11 mouse cellular contexts compared by ENCODE assay signal in the genomic region with DNA sequence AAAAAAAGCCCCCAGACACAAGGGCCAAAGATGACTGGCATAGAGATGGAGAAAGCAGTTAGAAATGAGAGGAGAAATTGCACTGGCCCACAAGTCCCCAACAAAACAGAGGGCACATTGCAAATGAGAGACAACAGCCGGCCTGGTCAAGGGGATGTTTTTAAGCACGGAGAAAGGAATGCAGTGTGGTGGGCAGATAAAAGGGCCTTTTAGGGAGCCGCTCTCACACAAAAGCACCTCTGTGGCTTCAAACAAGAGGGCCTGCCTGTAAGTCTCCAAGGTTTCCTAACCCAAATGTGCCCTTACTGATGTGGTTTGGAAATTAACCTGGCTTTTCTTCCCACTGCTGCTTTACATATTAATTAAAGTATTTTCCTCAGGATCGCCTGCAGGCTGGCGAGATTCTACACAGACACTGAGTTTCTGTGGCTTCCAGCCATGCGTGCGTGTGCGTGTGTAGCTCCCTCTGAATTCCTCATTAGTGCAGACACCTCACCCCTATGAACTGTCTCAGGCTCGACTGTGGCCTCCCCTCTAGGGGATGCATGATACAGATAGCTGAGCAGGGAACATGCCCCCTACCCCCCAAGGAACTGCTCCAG. TPM values are rescaled to one million over a fixed set of nuclear protein-coding genes. Genes with fewer than 3 reads are reported as not detected.
DNase-seq lines count a peak whose midpoint lies in the region; ATAC-seq lines count a peak whose summit lies in the region.
"Had no signal": no experiment of that assay in that cellular context is flagged by ENCODE, and none has a peak within 500 bp of the region (broad histone marks: within the 10 kb centered on the region; RNA-seq: fewer than 3 reads in every experiment).

No protein-coding gene starts in this region.

- 21% methylated on average over 9 of the region's 9 CpGs for WGBS in heart, embryonic 10.5 days
- WGBS in lung, embryonic 16.5 days: 33% methylated on average over 9 of the region's 9 CpGs
- WGBS in limb, embryonic 10.5 days: 23% methylated on average over 9 of the region's 9 CpGs
- whole genome bisulfite sequencing in neural tube, embryonic 15.5 days: 15% methylated on average over 9 of the region's 9 CpGs

- no peaks in the 10 kb centered on the region for H3K9me3 ChIP-seq in heart, embryonic 10.5 days
- no peaks in the 10 kb centered on the region for H3K9me3 ChIP-seq in lung, embryonic 16.5 days (ENCODE audit: control insufficient read depth, low read length)
- H3K9me3 ChIP-seq in limb, embryonic 10.5 days (replicated peaks): no peaks in the 10 kb centered on the region
- no peaks in the 10 kb centered on the region for H3K9me3 ChIP-seq in neural tube, embryonic 15.5 days (replicated peaks)

- DNase-seq in heart, embryonic 10.5 days (ENCODE audit: low spot score): no peak
- DNase-seq in heart, adult 18-20 months: no peak
- no peak for DNase-seq in lung, postnatal 25 days (ENCODE audit: low spot score)
- no peak for DNase-seq in limb, embryonic 10.5 days (ENCODE audit: low spot score)
- DNase-seq in gastrocnemius, postnatal 10 days: no peak
- no peak for DNase-seq in layer of hippocampus, adult 9-10 months (ENCODE audit: low spot score)
- DNase-seq: adrenal gland, postnatal 25 days; cerebellum, postnatal 36 days; heart, postnatal 36 days had no signal

- peaks cover 66% of the 10 kb centered on the region for H3K4me1 ChIP-seq in heart, embryonic 10.5 days
- H3K4me1 ChIP-seq in lung, embryonic 16.5 days (replicated peaks; ENCODE audit: control insufficient read depth, insufficient read depth, low read length): peaks cover 54% of the 10 kb centered on the region
- H3K4me1 ChIP-seq in limb, embryonic 10.5 days: peaks cover 45% of the 10 kb centered on the region
- H3K4me1 ChIP-seq in neural tube, embryonic 15.5 days: peaks cover 35% of the 10 kb centered on the region

- no peak overlapping the region for H3K4me2 ChIP-seq in lung, embryonic 16.5 days (ENCODE audit: low read depth, low read length)
- H3K4me2 ChIP-seq in neural tube, embryonic 15.5 days: no peak overlapping the region

- H3K27me3 ChIP-seq in heart, embryonic 10.5 days (ENCODE audit: insufficient read depth, poor library complexity, severe bottlenecking): no peaks in the 10 kb centered on the region
- no peaks in the 10 kb centered on the region for H3K27me3 ChIP-seq in lung, embryonic 16.5 days (ENCODE audit: control insufficient read depth, insufficient read depth, low read depth, low read length)
- H3K27me3 ChIP-seq in limb, embryonic 10.5 days (ENCODE audit: low read depth, poor library complexity, severe bottlenecking): peaks cover 12% of the 10 kb centered on the region; the same call in 1 of the 2 replicates
- no peaks in the 10 kb centered on the region for H3K27me3 ChIP-seq in neural tube, embryonic 15.5 days (replicated peaks)

- ATAC-seq in lung, embryonic 16.5 days (ENCODE audit: low read depth): no peak
- ATAC-seq in neural tube, embryonic 15.5 days (ENCODE audit: low FRiP score): no peak

- peak overlapping the region; percentile 83 for H3K27ac ChIP-seq in heart, embryonic 10.5 days
- peak overlapping the region; percentile 49 for H3K27ac ChIP-seq in lung, embryonic 16.5 days (ENCODE audit: low read length)
- H3K27ac ChIP-seq in limb, embryonic 10.5 days: peak overlapping the region; percentile 78
- H3K27ac ChIP-seq in neural tube, embryonic 15.5 days (replicated peaks): peak overlapping the region; percentile 29; the same call in 1 of the 2 replicates

- no peaks in the 10 kb centered on the region for H3K36me3 ChIP-seq in heart, embryonic 10.5 days
- H3K36me3 ChIP-seq in lung, embryonic 16.5 days (ENCODE audit: control insufficient read depth, insufficient read depth, low read length): no peaks in the 10 kb centered on the region
- no peaks in the 10 kb centered on the region for H3K36me3 ChIP-seq in limb, embryonic 10.5 days
- no peaks in the 10 kb centered on the region for H3K36me3 ChIP-seq in neural tube, embryonic 15.5 days

- H3K9ac ChIP-seq in lung, embryonic 16.5 days (ENCODE audit: low read length): no peak overlapping the region
- no peak overlapping the region for H3K9ac ChIP-seq in neural tube, embryonic 15.5 days (replicated peaks)

- H3K4me3 ChIP-seq in heart, embryonic 10.5 days: no peak overlapping the region
- no peak overlapping the region for H3K4me3 ChIP-seq in lung, embryonic 16.5 days (ENCODE audit: low read length)
- H3K4me3 ChIP-seq in limb, embryonic 10.5 days: no peak overlapping the region
- H3K4me3 ChIP-seq in neural tube, embryonic 15.5 days (replicated peaks): no peak overlapping the region

RNA-seq across cellular contexts. Expression of a gene that starts 35.3 kb away (rescaled TPM):
- polyA plus RNA-seq in heart, embryonic 10.5 days (2016; fragmentation: Nextera tagmentation; extraction: Ambion mirVana): 4.5 and 6.2 TPM in 2 replicates
- 10 to 100 TPM; 17.8 to 18.5 TPM for total RNA-seq in heart, adult 18-20 months (2021)
- polyA plus RNA-seq in lung, embryonic 16.5 days (2015; fragmentation: Nextera tagmentation; extraction: Ambion mirVana): 2.8 and 2.9 TPM in 2 replicates
- 5.8 and 9.7 TPM in 2 replicates for polyA plus RNA-seq in limb, embryonic 10.5 days (2016; fragmentation: Nextera tagmentation; extraction: Ambion mirVana)
- 5.2 and 5.7 TPM in 2 replicates for polyA plus RNA-seq in neural tube, embryonic 15.5 days (2015; fragmentation: Nextera tagmentation; extraction: Ambion mirVana)
- 10 to 100 TPM; 10.1 to 10.4 TPM for total RNA-seq in gastrocnemius, postnatal 10 days (2021)

Comparison
In these comparisons a context has a peak if more than half of its experiments do, and no peak if none do; other contexts are left out.
1. H3K27ac ChIP-seq: peak in every context shown above with its lines; median percentile 83 in heart, embryonic 10.5 days; 78 in limb, embryonic 10.5 days; 49 in lung, embryonic 16.5 days; 29 in neural tube, embryonic 15.5 days.